Mouse (Mus musculus) brain, embryonic 14.5 days (tissue): ENCODE measurements around the gene Nt5c3.

ENCODE experiments used
- CTCF ChIP-seq: fragments of 200-500 bp; IDR thresholded peaks from 2 replicates; pipeline ENCODE4 v1.5.1; 2012; ENCODE audit warnings: inconsistent platforms, mild to moderate bottlenecking, moderate library complexity, borderline replicate concordance; ENCODE audit not compliant: insufficient read depth, insufficient read length; ENCODE audit errors: extremely low read depth
- POLR2A ChIP-seq: fragments of 200-500 bp; IDR thresholded peaks from 2 replicates; pipeline ENCODE4 v1.6.1; 2012; ENCODE audit warnings: mild to moderate bottlenecking, inconsistent platforms, borderline replicate concordance; ENCODE audit not compliant: poor library complexity, insufficient read depth, insufficient read length, severe bottlenecking; ENCODE audit errors: extremely low read depth

GRCm38 (mm10) chr6:56879352-56879955, 44.3 kb downstream of the Nt5c3 start:
- TF ChIP-seq POLR2A, result no peak
- TF ChIP-seq CTCF, result no peak
